Mouse (Mus musculus): ENCODE data around the gene H2-Eb2.

- TF ChIP-seq CTCF (IDR thresholded peaks at IDR 0.05; ENCODE audit: low read depth) (no peak), EP300 (IDR thresholded peaks at IDR 0.05; ENCODE audit: low read depth) (no peak)
These were observed 32.9 kb upstream of the H2-Eb2 start for GRCm38 (mm10) chr17:34292570-34292969.

All from heart, postnatal 0 days (tissue).